Mouse (Mus musculus) megakaryocyte, embryonic 14.5 days (primary cell): ENCODE data around the gene Srsf1. TPM values are rescaled to one million over a fixed set of nuclear protein-coding genes. Genes with fewer than 3 reads are reported as not detected.

Experiments
- H3K27me3 ChIP-seq: replicated peaks from 2 replicates; pipeline ENCODE3; 2012; ENCODE audit warnings: inconsistent platforms
- H3K36me3 ChIP-seq: replicated peaks from 2 replicates; pipeline ENCODE3; 2012; ENCODE audit warnings: low read length, inconsistent platforms, mixed read lengths
- H3K4me1 ChIP-seq: 2 replicates; pipeline ENCODE4 v1.6.1; 2012; ENCODE audit warnings: inconsistent platforms
- H3K4me3 ChIP-seq: replicated peaks from 2 replicates; pipeline ENCODE3; 2012; ENCODE audit warnings: moderate library complexity, mild to moderate bottlenecking, inconsistent platforms
- H3K9me3 ChIP-seq: 2 replicates; pipeline ENCODE4 v1.6.1; 2012; ENCODE audit warnings: inconsistent platforms
- FLI1 ChIP-seq: IDR thresholded peaks from 2 replicates; pipeline ENCODE4 v1.6.1; 2012; ENCODE audit warnings: low read length, inconsistent platforms, mixed read lengths
- GATA1 ChIP-seq: IDR thresholded peaks from 3 replicates; pipeline ENCODE4 v1.6.1; 2012; ENCODE audit warnings: mixed read lengths, low read length, inconsistent platforms, borderline replicate concordance
- polyA plus RNA-seq: library from polyadenylated mRNA; stranded (reverse); fragments of >175 nt; gene quantifications from 2 replicates; pipeline ENCODE4 v1.2.3, GENCODE M21; 2012; ENCODE audit warnings: low replicate concordance; ENCODE audit not compliant: insufficient read depth

Gene Srsf1
- polyA plus RNA-seq, 1 experiment: 74.9 TPM

DNA sequence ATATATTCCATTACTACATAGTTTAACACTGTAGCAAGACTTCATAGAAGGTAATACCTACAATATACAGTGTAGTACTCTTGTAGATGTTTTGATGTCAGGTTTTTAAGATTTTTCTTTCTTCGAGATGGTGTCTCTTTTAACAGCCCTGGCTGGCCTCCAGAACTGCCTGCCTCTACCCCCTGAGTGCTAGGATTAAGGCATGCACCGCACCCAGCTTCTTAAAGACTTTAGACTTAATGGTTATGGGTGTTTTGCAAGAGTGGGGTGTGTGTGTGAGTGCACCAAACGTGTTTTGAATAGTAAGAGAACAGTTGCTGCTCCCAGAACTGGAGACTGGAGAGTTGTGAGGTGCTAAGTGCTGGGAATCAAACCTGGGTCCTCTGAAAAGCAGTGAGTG is 6.6 kb downstream of the Srsf1 start:
- TF ChIP-seq FLI1 (no peak), GATA1 (no peak)
- H3K9me3 ChIP-seq: no peaks in the 10 kb centered on the region
- no peaks in the 10 kb centered on the region for H3K27me3 ChIP-seq
- H3K4me1 ChIP-seq: peaks cover 42% of the 10 kb centered on the region
- no peak overlapping the region for H3K4me3 ChIP-seq
- H3K36me3 ChIP-seq: peaks cover 72% of the 10 kb centered on the region

DNA sequence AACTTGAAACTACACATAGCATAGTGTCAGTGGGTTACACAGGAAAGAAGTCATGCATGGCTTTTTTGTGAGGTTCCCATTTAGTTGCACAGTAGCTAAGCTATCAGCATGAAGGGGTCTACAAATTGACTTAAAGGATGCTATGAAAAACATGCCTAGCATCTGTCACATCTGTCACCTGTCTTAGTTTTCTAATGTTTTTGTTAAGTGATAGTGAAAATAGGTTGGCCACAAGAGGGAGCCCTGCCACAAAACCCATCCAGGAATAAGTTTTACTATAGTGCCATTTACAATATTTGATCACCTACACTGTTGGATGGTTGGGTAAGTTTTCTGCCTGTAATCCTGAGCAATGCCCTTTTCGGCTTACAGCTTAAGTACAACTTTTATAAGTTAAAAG is 7.4 kb downstream of the Srsf1 start:
- TF ChIP-seq FLI1 (no peak), GATA1 (no peak)
- no peaks in the 10 kb centered on the region for H3K27me3 ChIP-seq
- no peaks in the 10 kb centered on the region for H3K9me3 ChIP-seq
- H3K4me1 ChIP-seq: peaks cover 42% of the 10 kb centered on the region
- H3K4me3 ChIP-seq: no peak overlapping the region
- peaks cover 65% of the 10 kb centered on the region for H3K36me3 ChIP-seq

- H3K9me3 ChIP-seq: no peaks in the 10 kb centered on the region
- no peaks in the 10 kb centered on the region for H3K27me3 ChIP-seq
- TF ChIP-seq GATA1 (no peak), FLI1 (no peak)
- H3K4me1 ChIP-seq: peaks cover 39% of the 10 kb centered on the region
- no peak overlapping the region for H3K4me3 ChIP-seq
- peaks cover 53% of the 10 kb centered on the region for H3K36me3 ChIP-seq
Observed at GRCm38 (mm10) chr11:88055777-88056176, 8.6 kb downstream of the Srsf1 start.

- no peak for TF ChIP-seq FLI1
- Histone ChIP-seq H3K4me1 (peaks cover 42% of the 10 kb centered on the region), H3K4me3 (no peak overlapping the region), H3K27me3 (no peaks in the 10 kb centered on the region), H3K36me3 (peaks cover 33% of the 10 kb centered on the region), H3K9me3 (no peaks in the 10 kb centered on the region)
Observed at GRCm38 (mm10) chr11:88057788-88058187, 10.6 kb downstream of the Srsf1 start.

GRCm38 (mm10) chr11:88059141-88059540 is 12.0 kb downstream of the Srsf1 start:
- Histone ChIP-seq H3K9me3 (no peaks in the 10 kb centered on the region), H3K36me3 (peaks cover 22% of the 10 kb centered on the region), H3K4me1 (peaks cover 46% of the 10 kb centered on the region), H3K27me3 (no peaks in the 10 kb centered on the region), H3K4me3 (peak overlapping the region; percentile 18)
- TF ChIP-seq GATA1 (no peak), FLI1 (no peak)

DNA sequence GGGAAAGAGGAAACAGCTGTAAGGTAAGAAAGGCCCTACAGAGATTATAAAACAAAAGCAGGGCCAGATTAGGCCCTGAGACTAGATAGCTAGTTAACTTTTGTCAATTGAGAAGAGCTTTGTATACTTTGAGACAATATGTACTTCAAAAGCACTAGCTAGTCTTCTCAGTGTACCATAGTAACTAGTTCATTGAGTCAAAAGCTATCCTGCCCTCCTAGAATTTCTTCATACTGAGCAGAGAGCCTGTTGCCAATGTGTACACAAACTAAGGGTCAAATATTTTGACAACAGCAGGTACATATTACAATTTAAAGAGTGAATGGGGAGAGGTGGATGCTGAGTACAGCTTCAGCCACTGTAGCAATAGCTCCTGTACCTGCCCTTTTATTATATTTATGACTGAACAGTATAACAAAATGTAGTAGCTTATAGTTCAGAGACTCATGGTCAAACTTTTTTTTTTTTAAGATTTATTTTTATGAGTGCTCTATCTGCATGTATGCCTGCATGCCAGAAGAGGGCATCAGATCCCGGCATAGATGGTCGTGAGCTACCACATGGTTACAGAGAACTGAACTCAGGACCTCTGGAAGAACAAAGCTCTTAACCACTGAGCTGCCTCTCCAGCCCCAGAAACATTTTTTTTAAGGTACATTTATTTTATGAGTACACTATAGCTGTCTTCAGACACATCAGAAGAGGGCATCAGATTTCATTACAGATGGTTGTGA is 14.9 kb downstream of the Srsf1 start:
- TF ChIP-seq GATA1: no peak
- no peak for TF ChIP-seq FLI1

DNA sequence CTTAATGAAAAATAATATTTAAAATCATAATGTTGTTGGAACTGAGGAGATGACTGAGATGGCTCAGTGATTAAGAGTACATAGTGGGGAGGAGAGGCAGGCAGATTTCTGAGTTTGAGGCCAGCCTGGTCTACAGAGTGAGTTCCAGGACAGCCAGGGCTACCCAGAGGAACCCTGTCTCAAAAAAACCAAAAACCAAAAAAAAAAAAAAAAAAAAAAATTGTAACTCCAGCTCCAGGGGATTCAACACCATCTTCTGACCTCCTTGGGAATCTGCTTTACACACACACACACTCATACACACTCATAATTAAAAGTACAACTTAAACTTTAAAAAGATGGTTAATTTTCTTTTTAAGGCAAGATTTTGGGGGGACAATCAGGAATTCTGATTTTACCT is 18.6 kb downstream of the Srsf1 start:
- H3K4me3 ChIP-seq: no peak overlapping the region
- no peak for TF ChIP-seq GATA1
- no peak for TF ChIP-seq FLI1
- H3K4me1 ChIP-seq: peaks cover 43% of the 10 kb centered on the region
- H3K9me3 ChIP-seq: no peaks in the 10 kb centered on the region
- no peaks in the 10 kb centered on the region for H3K27me3 ChIP-seq
- H3K36me3 ChIP-seq: peaks cover 14% of the 10 kb centered on the region

More for the DNA sequence above, 14.9 kb downstream of the Srsf1 start:
- H3K4me1 ChIP-seq: peaks cover 58% of the 10 kb centered on the region
- H3K36me3 ChIP-seq: peaks cover 18% of the 10 kb centered on the region
- no peaks in the 10 kb centered on the region for H3K9me3 ChIP-seq
- no peak overlapping the region for H3K4me3 ChIP-seq
- no peaks in the 10 kb centered on the region for H3K27me3 ChIP-seq

DNA sequence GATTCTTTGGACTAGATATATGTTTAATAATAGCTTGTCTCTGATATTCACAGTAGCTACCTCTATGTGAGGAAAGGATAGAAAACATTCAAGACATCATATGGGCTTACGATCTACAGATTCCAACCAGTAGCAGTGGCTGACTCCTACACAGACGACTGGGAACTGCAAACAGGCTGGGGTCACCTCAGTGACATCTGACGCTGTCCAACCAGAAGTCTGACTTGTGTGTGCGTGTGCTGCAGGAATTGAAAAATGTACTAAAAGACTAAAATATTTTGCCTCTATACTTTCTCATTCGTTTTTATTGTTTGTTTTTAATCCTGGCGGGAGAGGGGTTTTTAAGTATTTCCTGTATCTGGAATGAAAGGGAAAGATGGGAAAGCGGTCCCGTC is 20.0 kb downstream of the Srsf1 start:
- Histone ChIP-seq H3K4me3 (peak overlapping the region; percentile 93), H3K36me3 (peaks cover 27% of the 10 kb centered on the region), H3K27me3 (no peaks in the 10 kb centered on the region), H3K4me1 (peaks cover 51% of the 10 kb centered on the region), H3K9me3 (no peaks in the 10 kb centered on the region)
- TF ChIP-seq FLI1: no peak
- no peak for TF ChIP-seq GATA1

- H3K4me3 ChIP-seq: peak within 1 kb of the TSS; percentile 93
- TF ChIP-seq FLI1 (no peak), GATA1 (no peak)
- no peaks in the 10 kb centered on the region for H3K9me3 ChIP-seq
Observed at GRCm38 (mm10) chr11:88067586-88068410, 20.6 kb downstream of the Srsf1 start, which contains the start of gene Vezf1. Gene Vezf1, plus strand, starts transcription at chr11:88068279.

DNA sequence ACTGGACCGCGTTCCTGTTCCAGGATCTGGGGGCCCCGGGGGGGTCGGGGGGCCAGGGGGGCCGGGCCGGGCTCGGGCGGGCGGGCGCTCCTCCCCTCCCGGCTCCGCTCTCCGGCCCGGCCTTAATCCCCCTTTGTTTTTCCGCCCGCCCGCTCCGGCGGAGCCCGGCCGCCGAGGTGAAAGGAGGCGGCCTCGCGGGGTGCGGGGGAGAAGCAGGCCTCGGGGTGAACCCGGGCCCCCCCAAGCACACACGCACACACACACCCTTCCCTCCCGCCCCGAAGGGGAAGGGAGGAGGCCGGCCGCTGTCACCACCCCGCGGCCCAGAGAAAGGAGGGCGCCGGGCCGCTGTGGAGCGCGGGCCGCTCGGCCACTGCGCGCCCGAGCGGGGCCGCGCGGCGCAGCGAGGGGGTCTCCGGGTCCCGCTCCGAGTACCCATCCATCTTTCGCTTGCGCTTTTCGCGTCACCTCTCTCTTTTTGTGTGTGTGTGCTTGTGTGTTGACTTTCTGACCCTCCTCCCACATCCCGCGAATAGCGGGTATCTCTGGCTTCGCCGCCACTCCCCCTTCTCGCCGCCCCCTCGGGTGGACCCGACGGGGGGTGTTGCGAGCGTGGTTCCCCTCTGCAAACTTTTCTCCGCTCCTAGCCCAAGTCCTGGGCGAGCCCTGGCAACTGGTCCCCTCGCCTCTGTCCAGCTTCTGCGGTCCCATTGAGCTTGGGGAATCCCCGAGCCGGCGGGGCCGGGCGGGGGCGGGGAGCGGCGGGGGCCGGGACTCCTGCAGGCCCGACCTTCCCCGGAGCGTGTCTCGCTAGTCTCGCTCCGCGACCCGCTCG is 21.5 kb downstream of the Srsf1 start:
- peaks cover 40% of the 10 kb centered on the region for H3K36me3 ChIP-seq
- H3K4me3 ChIP-seq: peak overlapping the region; percentile 93
- peaks cover 63% of the 10 kb centered on the region for H3K4me1 ChIP-seq
- TF ChIP-seq GATA1: no peak
- no peak for TF ChIP-seq FLI1
- no peaks in the 10 kb centered on the region for H3K27me3 ChIP-seq
- no peaks in the 10 kb centered on the region for H3K9me3 ChIP-seq

More at GRCm38 (mm10) chr11:88067586-88068410, 20.6 kb downstream of the Srsf1 start, which contains the start of gene Vezf1:
- H3K27me3 ChIP-seq: no peaks in the 10 kb centered on the region
- peaks cover 31% of the 10 kb centered on the region for H3K36me3 ChIP-seq
- H3K4me1 ChIP-seq: peaks cover 57% of the 10 kb centered on the region
